Comparison of ENCODE assay signal across 8 mouse cellular contexts in the genomic region with DNA sequence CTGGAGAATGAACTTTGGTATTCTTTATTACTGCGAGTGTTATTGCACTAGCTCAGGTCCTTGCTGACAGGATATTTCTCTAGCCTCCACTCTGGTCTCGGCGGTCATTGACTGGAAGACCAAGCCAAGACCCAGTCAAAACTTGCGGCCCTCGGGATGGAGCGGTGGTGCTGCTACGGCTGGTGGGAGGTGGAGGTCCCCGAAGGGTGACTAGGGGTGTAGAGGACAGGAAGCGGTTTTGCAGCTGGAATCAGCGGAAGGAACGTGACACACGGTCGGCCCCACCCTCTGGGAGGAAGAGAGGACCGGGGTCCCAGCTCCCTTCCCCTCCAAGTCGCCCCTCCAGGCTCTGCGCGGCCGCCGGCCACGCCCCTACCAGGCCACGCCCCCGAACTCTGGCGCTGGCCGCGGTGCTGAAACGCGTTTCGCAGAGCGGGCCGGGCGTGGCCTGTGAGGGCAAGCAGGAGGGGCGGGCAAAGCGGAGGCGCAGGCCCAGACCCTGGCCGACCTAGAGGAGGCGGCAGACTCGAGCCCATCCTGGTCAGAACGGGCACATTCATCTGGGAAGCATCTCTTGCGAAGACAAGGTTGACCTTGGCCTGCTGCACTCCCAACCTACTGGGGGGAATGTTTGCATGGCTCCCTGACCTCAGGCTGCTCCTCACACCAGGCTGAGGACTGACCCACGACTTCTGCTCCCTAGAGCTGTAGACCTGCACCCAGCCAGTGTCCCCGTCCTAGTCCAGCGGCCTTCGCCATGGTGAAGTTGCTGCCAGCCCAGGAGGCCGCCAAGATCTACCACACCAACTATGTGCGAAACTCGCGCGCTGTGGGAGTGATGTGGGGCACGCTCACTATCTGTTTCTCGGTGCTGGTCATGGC. TPM values are rescaled to one million over a fixed set of nuclear protein-coding genes. Genes with fewer than 3 reads are reported as not detected.
DNase-seq lines count a peak whose midpoint lies in the region; ATAC-seq and TF ChIP-seq lines count a peak whose summit lies in the region.

A gene (plus strand): TSS at position 398 of the 882 bp plus-strand sequence.

- no peaks in the 10 kb centered on the region for H3K9me3 ChIP-seq in forebrain, embryonic 15.5 days
- H3K9me3 ChIP-seq in intestine, postnatal 0 days (ENCODE audit: control insufficient read depth): no peaks in the 10 kb centered on the region
- no peaks in the 10 kb centered on the region for H3K9me3 ChIP-seq in midbrain, embryonic 10.5 days (replicated peaks)

- H3K27me3 ChIP-seq in forebrain, embryonic 15.5 days: no peaks in the 10 kb centered on the region
- H3K27me3 ChIP-seq in intestine, postnatal 0 days (replicated peaks; ENCODE audit: control insufficient read depth, insufficient read depth, low read length): no peaks in the 10 kb centered on the region
- no peaks in the 10 kb centered on the region for H3K27me3 ChIP-seq in midbrain, embryonic 10.5 days (ENCODE audit: low read depth, poor library complexity, severe bottlenecking)

- DNase-seq in urinary bladder, postnatal 14 days (ENCODE audit: low spot score): peak; percentile 26
- DNase-seq in urinary bladder, adult 2 months (ENCODE audit: low spot score): no peak
- DNase-seq in cerebellum, adult 11 months: peak; percentile 15
- peak; percentile 79 for DNase-seq in midbrain, embryonic 10.5 days (ENCODE audit: low spot score)
- DNase-seq in testis, postnatal 10 days (ENCODE audit: low spot score): peak; percentile 83
- no peak for DNase-seq in frontal cortex, postnatal 14 days (ENCODE audit: low spot score in 2 of 2)

- peak within 1 kb of the TSS; percentile 39 for H3K9ac ChIP-seq in forebrain, embryonic 15.5 days (replicated peaks)
- no peak within 1 kb of the TSS for H3K9ac ChIP-seq in intestine, postnatal 0 days (ENCODE audit: low read depth, low read length)

- no peaks in the 10 kb centered on the region for H3K36me3 ChIP-seq in forebrain, embryonic 15.5 days
- no peaks in the 10 kb centered on the region for H3K36me3 ChIP-seq in intestine, postnatal 0 days (ENCODE audit: control insufficient read depth, insufficient read depth)
- H3K36me3 ChIP-seq in midbrain, embryonic 10.5 days: no peaks in the 10 kb centered on the region

- H3K27ac ChIP-seq in forebrain, embryonic 15.5 days (replicated peaks): no peak within 1 kb of the TSS
- H3K27ac ChIP-seq in intestine, postnatal 0 days (ENCODE audit: low read depth, low read length): no peak within 1 kb of the TSS
- H3K27ac ChIP-seq in midbrain, embryonic 10.5 days (replicated peaks): no peak within 1 kb of the TSS

- peak within 1 kb of the TSS; percentile 60 for H3K4me2 ChIP-seq in forebrain, embryonic 15.5 days (replicated peaks)
- H3K4me2 ChIP-seq in intestine, postnatal 0 days (replicated peaks; ENCODE audit: low read depth): peak within 1 kb of the TSS; percentile 64

- ATAC-seq in forebrain, embryonic 15.5 days (replicated peaks): peak; percentile 88
- peak; percentile 52; the same call in 1 of the 2 replicates for ATAC-seq in intestine, postnatal 0 days

- 0 out of 2 replicates have a peak, but pooled peaks have one; percentile 3 for TF ChIP-seq CTCF in intestine, postnatal 0 days (IDR thresholded peaks at IDR 0.05; ENCODE audit: low read depth)

- H3K4me1 ChIP-seq in forebrain, embryonic 15.5 days: peaks cover 9% of the 10 kb centered on the region
- 0 out of 2 replicates have a peak, but pooled peaks cover 4% of the 10 kb centered on the region for H3K4me1 ChIP-seq in intestine, postnatal 0 days (replicated peaks; ENCODE audit: control insufficient read depth, insufficient read depth, low read length)
- H3K4me1 ChIP-seq in midbrain, embryonic 10.5 days: peaks cover 14% of the 10 kb centered on the region

- whole genome bisulfite sequencing in forebrain, embryonic 15.5 days: 17% methylated on average over 48 of the region's 50 CpGs
- WGBS in intestine, postnatal 0 days: 17% methylated on average over 50 of the region's 50 CpGs
- 17% methylated on average over 50 of the region's 50 CpGs for WGBS in midbrain, embryonic 10.5 days

- peak within 1 kb of the TSS; percentile 38 for H3K4me3 ChIP-seq in forebrain, embryonic 15.5 days
- H3K4me3 ChIP-seq in intestine, postnatal 0 days (ENCODE audit: low read depth, low read length): 0 out of 2 replicates have a peak within 1 kb of the TSS, but pooled peaks have one; percentile 21
- peak within 1 kb of the TSS; percentile 51 for H3K4me3 ChIP-seq in midbrain, embryonic 10.5 days

RNA-seq across cellular contexts. Expression of the gene that starts here (rescaled TPM):
- 0.12 and 0.18 TPM in 2 replicates for polyA plus RNA-seq in urinary bladder, adult 2 months (2012; rRNA removed)
- 5.3 and 6.2 TPM in 2 replicates for polyA plus RNA-seq in forebrain, embryonic 15.5 days (2015; fragmentation: Nextera tagmentation; extraction: Ambion mirVana)
- 0.90 and 1.3 TPM in 2 replicates for polyA plus RNA-seq in intestine, postnatal 0 days (2015; fragmentation: Nextera tagmentation; extraction: Ambion mirVana)
- 1.2 and 1.5 TPM in 2 replicates for polyA plus RNA-seq in midbrain, embryonic 10.5 days (2016; fragmentation: Nextera tagmentation; extraction: Ambion mirVana)

Comparison
In these comparisons a context has a peak if more than half of its experiments do, and no peak if none do; other contexts are left out.
1. DNase-seq: peak in urinary bladder, postnatal 14 days (single experiment), cerebellum, adult 11 months (single experiment), midbrain, embryonic 10.5 days (single experiment) and testis, postnatal 10 days (single experiment); none in urinary bladder, adult 2 months (single experiment) and frontal cortex, postnatal 14 days (0 of 2).
2. Peak in every context shown above with its lines, with median percentiles within 50 percentile points of each other: H3K4me3 ChIP-seq.